Mouse (Mus musculus) spleen, postnatal 10 days (tissue): ENCODE results near the gene C9.

Experiments
- DNase-seq, 2 experiments: peaks; one replicate each; pipeline ENCODE4 v3.0.0; 2021 to 2022; ENCODE audit warnings: low spot score in 2 of 2

The C9 gene

DNA sequence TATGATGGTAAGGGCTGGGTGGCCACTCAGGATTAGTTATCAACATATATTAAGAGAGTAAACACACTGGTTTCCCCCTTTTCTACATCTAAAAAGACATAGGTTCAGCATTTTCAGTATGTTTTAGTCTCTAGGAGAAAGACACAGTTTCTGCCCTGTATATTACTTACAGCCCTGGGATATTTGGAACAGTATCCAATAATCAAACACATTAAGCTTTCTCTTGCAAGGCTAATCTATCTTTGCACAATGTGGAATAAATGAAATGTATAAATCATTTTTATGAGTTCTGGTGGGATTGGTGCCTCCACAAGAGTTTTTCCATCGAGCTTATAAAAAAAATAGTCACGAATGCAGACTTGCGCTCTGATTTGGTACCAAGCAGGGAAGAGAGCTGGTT, 24.3 kb downstream of the C9 start:
- DNase-seq = no peak

GRCm38 (mm10) chr15:6483561-6483960, 38.4 kb downstream of the C9 start:
- no peak for DNase-seq

DNA sequence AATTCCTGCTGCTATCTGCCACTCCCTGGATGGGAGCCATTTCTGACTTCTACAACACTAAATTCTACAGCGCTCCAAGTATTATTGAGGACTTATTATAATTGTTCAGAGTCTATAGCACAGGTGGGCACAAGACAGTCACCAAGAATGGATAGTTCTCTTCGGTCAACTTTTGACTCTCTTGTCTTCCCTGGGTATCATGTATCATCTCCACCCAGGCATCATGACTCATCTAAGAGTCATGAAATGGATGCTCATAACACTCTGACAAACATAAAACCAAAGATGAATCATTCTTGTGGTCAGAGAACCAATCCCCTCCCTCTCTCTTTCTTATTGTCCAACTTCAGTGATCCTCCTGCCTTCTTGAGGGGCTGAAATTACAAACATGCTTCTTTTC, 47.3 kb downstream of the C9 start:
- DNase-seq = no peak

DNA sequence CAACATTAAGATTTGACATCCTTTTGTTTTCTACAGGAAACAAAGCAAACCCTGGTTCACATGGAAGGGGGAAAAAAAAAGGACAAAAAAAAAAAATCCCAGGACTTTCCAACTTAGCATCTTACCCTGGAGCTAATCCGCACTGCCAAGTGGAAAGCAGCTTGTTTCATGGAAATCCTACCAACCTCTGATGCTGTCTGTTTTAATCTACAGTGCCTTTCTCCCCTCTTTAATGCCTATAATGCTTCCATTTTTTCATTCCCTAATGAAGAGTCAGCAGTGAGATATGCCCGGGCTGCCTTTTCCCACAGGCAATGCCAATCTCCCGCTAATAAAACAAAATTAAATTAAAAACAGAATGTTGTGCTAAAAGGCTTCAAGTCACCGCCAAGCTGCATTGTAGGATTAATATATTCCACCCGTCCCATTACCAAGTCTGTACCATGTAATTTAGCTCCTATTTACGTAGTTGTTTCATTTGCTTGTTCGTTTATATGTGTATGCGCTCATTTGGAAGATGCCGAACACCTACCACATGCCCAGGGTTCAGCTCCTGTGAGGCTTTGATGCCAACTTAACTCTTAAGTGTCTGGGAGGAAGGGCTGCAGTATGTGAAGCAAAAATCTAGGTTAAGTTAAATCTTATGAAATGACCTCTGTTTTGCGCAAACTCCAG, 53.4 kb downstream of the C9 start:
- DNase-seq = no peak

- DNase-seq = no peak
Measured at GRCm38 (mm10) chr15:6500787-6501186, 55.7 kb downstream of the C9 start.

GRCm38 (mm10) chr15:6517525-6517924, 72.4 kb downstream of the C9 start:
- DNase-seq = no peak

GRCm38 (mm10) chr15:6519417-6520255, 74.5 kb downstream of the C9 start:
- DNase-seq = no peak

DNA sequence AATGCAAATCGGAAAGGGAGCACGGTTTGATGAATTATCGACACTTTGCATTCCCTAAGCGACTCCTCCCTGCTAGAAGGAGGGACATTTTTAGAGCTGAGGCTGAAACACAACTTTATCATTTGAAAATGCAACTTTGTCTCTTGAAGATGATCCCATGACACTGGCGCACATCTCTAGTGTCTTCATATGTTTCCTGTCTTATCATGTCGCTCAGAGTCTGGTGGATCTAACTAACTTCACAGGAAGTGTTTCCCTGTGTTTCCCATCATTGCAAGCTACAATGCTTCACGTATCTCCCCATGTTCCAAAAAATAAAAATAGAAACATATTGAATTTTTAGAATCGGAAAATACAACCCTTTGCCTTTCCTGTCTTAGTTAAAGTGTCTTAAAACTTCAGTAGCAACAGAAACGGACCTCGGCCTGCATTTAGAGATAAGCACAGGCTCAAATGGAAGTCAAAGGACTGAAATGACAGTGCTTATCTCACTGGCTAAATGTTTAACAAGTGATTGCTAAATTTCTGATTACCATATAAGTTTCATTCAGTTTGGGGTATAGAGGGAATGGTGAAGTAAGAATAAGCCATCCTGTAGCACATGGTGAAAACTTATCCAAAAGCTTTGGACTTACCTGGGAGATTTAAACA, 75.5 kb downstream of the C9 start:
- DNase-seq = no peak

DNA sequence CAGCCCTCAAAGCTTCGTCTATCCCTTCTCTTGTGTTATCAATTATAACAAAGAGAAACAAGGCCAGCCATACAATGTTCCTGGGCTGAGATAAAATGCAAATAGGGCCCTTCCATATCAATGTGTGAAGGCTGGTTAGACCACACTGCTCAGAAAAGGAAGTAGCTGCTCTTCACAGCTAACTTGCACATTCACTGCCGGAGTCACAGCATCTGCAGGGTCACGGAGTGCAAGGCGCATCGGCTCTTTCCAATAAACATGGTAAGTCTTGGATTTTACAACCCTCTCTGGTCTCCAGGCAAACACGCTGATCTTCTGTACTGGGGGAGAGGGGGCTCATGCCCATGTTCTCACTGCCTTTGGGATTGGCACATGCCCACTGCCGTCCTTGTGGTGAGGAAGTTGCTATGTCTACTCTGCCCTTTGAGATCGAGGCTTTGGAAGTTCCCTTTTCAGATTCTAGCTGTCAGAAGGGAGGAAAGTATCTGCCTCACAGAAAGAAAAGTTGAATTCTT, 77.6 kb downstream of the C9 start, which contains the start of gene Fyb:
TSS of gene Fyb (plus strand) at position 201 of the 515 bp plus-strand sequence.
- DNase-seq = peak; percentile 17 to 21

- no peak for DNase-seq
Measured at GRCm38 (mm10) chr15:6524801-6525200, 79.7 kb downstream of the C9 start.

- DNase-seq = no peak
Measured at GRCm38 (mm10) chr15:6525386-6525785, 80.3 kb downstream of the C9 start.

GRCm38 (mm10) chr15:6533858-6534343, 88.8 kb downstream of the C9 start:
- DNase-seq = no peak

DNA sequence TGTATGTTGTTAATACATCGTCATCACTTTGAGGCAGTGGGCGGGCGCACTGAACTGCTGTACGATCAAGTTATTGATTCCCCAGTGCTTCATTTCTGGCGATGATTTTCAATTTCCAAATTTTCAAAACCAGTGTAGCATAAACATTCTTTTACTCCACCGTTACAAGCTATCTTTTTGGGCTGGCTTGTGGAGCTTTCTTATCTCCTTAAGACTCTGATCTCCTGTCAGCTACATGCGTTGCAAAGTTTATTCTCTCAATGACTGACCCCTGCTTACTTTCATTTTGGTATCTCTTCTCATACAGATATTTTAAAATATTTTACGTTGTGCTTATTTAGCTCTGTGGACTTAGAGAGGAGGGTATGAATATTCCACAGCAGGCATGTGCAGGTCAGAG, 89.5 kb downstream of the C9 start:
- DNase-seq = no peak

GRCm38 (mm10) chr15:6539639-6540338, 94.7 kb downstream of the C9 start:
- no peak for DNase-seq
